Mouse (Mus musculus) embryonic facial prominence, embryonic 14.5 days (tissue): ENCODE measurements around the gene C77080. TPM values are rescaled to one million over a fixed set of nuclear protein-coding genes. Genes with fewer than 3 reads are reported as not detected.

Source experiments
- ATAC-seq: fragments of 200-750 bp; cut with Nextera tagmentation; 2 replicates; pipeline ENCODE4 v1.8.0; 2017; ENCODE audit warnings: low read depth, moderate number of reproducible peaks, moderate TSS enrichment
- DNase-seq: peaks from one replicate; pipeline ENCODE4 v3.0.0-alpha.2; 2015; ENCODE audit warnings: low spot score
- H3K27ac ChIP-seq: fragments of 300-500 bp; sonication (generic); replicated peaks from 2 replicates; pipeline ENCODE4 v1.5.1; 2014; ENCODE audit warnings: low read depth, mild to moderate bottlenecking, low read length, moderate library complexity
- H3K27me3 ChIP-seq: fragments of 300-500 bp; sonication (generic); replicated peaks from 2 replicates; pipeline ENCODE4 v1.6.1; 2014; ENCODE audit warnings: low read length; ENCODE audit not compliant: control insufficient read depth, insufficient read depth
- H3K36me3 ChIP-seq: fragments of 300-500 bp; sonication (generic); 2 replicates; pipeline ENCODE4 v1.6.1; 2014; ENCODE audit warnings: low read length, mixed read lengths; ENCODE audit not compliant: control insufficient read depth, insufficient read depth
- H3K4me1 ChIP-seq: fragments of 300-500 bp; sonication (generic); 2 replicates; pipeline ENCODE4 v1.6.1; 2014; ENCODE audit warnings: antibody characterized with exemption, low read length; ENCODE audit not compliant: control insufficient read depth, insufficient read depth
- H3K4me2 ChIP-seq: fragments of 300-500 bp; sonication (generic); 2 replicates; pipeline ENCODE4 v1.6.1; 2014; ENCODE audit warnings: low read depth, mild to moderate bottlenecking, low read length, moderate library complexity, mixed read lengths
- H3K4me3 ChIP-seq: fragments of 300-500 bp; sonication (generic); 2 replicates; pipeline ENCODE4 v1.5.1; 2014; ENCODE audit warnings: low read depth, mild to moderate bottlenecking, low read length
- H3K9ac ChIP-seq: fragments of 300-500 bp; sonication (generic); 2 replicates; pipeline ENCODE4 v1.6.1; 2014; ENCODE audit warnings: low read depth, mild to moderate bottlenecking, low read length, moderate library complexity, mixed read lengths
- H3K9me3 ChIP-seq: fragments of 300-500 bp; sonication (generic); 2 replicates; pipeline ENCODE4 v1.6.1; 2016; ENCODE audit warnings: low read length; ENCODE audit not compliant: control insufficient read depth
- WGBS: fragments of 180-500 bp; shearing (Covaris S2); extraction: QIAGEN DNeasy Blood & Tissue Kit; methylation state at CpG from one replicate; pipeline ENCODE4 v1.1.7; 2014; 5-methylcytosine and 5-hydroxymethylcytosine counted together
- polyA plus RNA-seq: library from polyadenylated mRNA; unstranded; fragments of >200 nt; fragmentation: Nextera tagmentation; extraction: Ambion mirVana; gene quantifications from 2 replicates; pipeline ENCODE4 v1.2.1, GENCODE M21; 2014

Gene C77080
- polyA plus RNA-seq, 1 experiment from 2014 or later, result 6.2 TPM

GRCm38 (mm10) chr4:129232561-129233360 is 28.4 kb downstream of the C77080 start:
- Histone ChIP-seq H3K9me3 (no peaks in the 10 kb centered on the region), H3K27ac (peak overlapping the region; percentile 77)

GRCm38 (mm10) chr4:129231594-129232450 is 29.4 kb downstream of the C77080 start:
- peak overlapping the region; percentile 77 for H3K27ac ChIP-seq
- peak; percentile 66 for ATAC-seq
- WGBS, result 60% methylated on average over 12 of the region's 12 CpGs

More at GRCm38 (mm10) chr4:129232561-129233360, 28.4 kb downstream of the C77080 start:
- no peak overlapping the region for H3K4me3 ChIP-seq
- H3K27me3 ChIP-seq, result no peaks in the 10 kb centered on the region
- ATAC-seq (no peak), DNase-seq (no peak)
- 0 out of 2 replicates have a peak, but pooled peaks cover 3% of the 10 kb centered on the region for H3K36me3 ChIP-seq
- WGBS, result 68% methylated on average over 9 of the region's 9 CpGs
- H3K9ac ChIP-seq, result no peak overlapping the region
- H3K4me1 ChIP-seq, result peaks cover 16% of the 10 kb centered on the region
- H3K4me2 ChIP-seq, result no peak overlapping the region

GRCm38 (mm10) chr4:129230926-129231325 is 30.3 kb downstream of the C77080 start:
- no peaks in the 10 kb centered on the region for H3K27me3 ChIP-seq
- no peak overlapping the region for H3K4me3 ChIP-seq
- no peak overlapping the region for H3K4me2 ChIP-seq
- H3K27ac ChIP-seq, result no peak overlapping the region
- 70% methylated on average over 8 of the region's 8 CpGs for WGBS
- no peak overlapping the region for H3K9ac ChIP-seq
- no peak for DNase-seq
- no peaks in the 10 kb centered on the region for H3K9me3 ChIP-seq
- ATAC-seq, result no peak
- peaks cover 30% of the 10 kb centered on the region for H3K4me1 ChIP-seq
- H3K36me3 ChIP-seq, result 0 out of 2 replicates have a peak, but pooled peaks cover 3% of the 10 kb centered on the region

More at GRCm38 (mm10) chr4:129231594-129232450, 29.4 kb downstream of the C77080 start:
- H3K9me3 ChIP-seq, result no peaks in the 10 kb centered on the region
- peak; percentile 87 for DNase-seq
- 0 out of 2 replicates have a peak, but pooled peaks cover 3% of the 10 kb centered on the region for H3K36me3 ChIP-seq
- H3K4me1 ChIP-seq, result peaks cover 21% of the 10 kb centered on the region
- H3K4me2 ChIP-seq, result no peak overlapping the region
- H3K27me3 ChIP-seq, result no peaks in the 10 kb centered on the region
- H3K9ac ChIP-seq, result no peak overlapping the region
- H3K4me3 ChIP-seq, result no peak overlapping the region

- peak overlapping the region; percentile 41; the same call in 1 of the 2 replicates for H3K9ac ChIP-seq
- H3K4me3 ChIP-seq, result 0 out of 2 replicates have a peak overlapping the region, but pooled peaks have one; percentile 27
- no peak overlapping the region for H3K27ac ChIP-seq
- 22% methylated on average over 8 of the region's 8 CpGs for WGBS
- no peaks in the 10 kb centered on the region for H3K27me3 ChIP-seq
- peaks cover 19% of the 10 kb centered on the region for H3K36me3 ChIP-seq
- H3K9me3 ChIP-seq, result no peaks in the 10 kb centered on the region
- H3K4me2 ChIP-seq, result peak overlapping the region; percentile 55
- DNase-seq, result peak; percentile 53
- ATAC-seq, result no peak
- H3K4me1 ChIP-seq, result peaks cover 50% of the 10 kb centered on the region
Measured at GRCm38 (mm10) chr4:129227985-129228381, 33.2 kb downstream of the C77080 start.

GRCm38 (mm10) chr4:129227170-129227984 is 33.8 kb downstream of the C77080 start:
- WGBS, result 8% methylated on average over 16 of the region's 22 CpGs
- DNase-seq, result no peak
- Histone ChIP-seq H3K27ac (peak overlapping the region; percentile 65), H3K9me3 (no peaks in the 10 kb centered on the region), H3K27me3 (no peaks in the 10 kb centered on the region), H3K9ac (peak overlapping the region; percentile 41), H3K4me3 (peak overlapping the region; percentile 27), H3K36me3 (peaks cover 25% of the 10 kb centered on the region), H3K4me1 (peaks cover 50% of the 10 kb centered on the region), H3K4me2 (peak overlapping the region; percentile 55)
- ATAC-seq, result no peak

- H3K4me3 ChIP-seq, result peak overlapping the region; percentile 27
- H3K36me3 ChIP-seq, result peaks cover 33% of the 10 kb centered on the region
- peak overlapping the region; percentile 65; the same call in 1 of the 2 replicates for H3K27ac ChIP-seq
- H3K4me1 ChIP-seq, result peaks cover 45% of the 10 kb centered on the region
- 10% methylated on average over 5 of the region's 5 CpGs for WGBS
- no peaks in the 10 kb centered on the region for H3K27me3 ChIP-seq
- ATAC-seq (peak; percentile 59), DNase-seq (peak; percentile 77)
- no peaks in the 10 kb centered on the region for H3K9me3 ChIP-seq
- peak overlapping the region; percentile 55 for H3K4me2 ChIP-seq
- H3K9ac ChIP-seq, result 0 out of 2 replicates have a peak overlapping the region, but pooled peaks have one; percentile 22
Measured at GRCm38 (mm10) chr4:129226441-129226963, 34.7 kb downstream of the C77080 start.

GRCm38 (mm10) chr4:129225315-129225714 is 35.9 kb downstream of the C77080 start:
- no peak overlapping the region for H3K4me3 ChIP-seq
- 94% methylated on average over 12 of the region's 12 CpGs for WGBS
- no peaks in the 10 kb centered on the region for H3K27me3 ChIP-seq
- no peak overlapping the region for H3K4me2 ChIP-seq
- H3K9ac ChIP-seq, result no peak overlapping the region
- ATAC-seq (no peak), DNase-seq (no peak)
- H3K36me3 ChIP-seq, result peaks cover 40% of the 10 kb centered on the region
- no peaks in the 10 kb centered on the region for H3K9me3 ChIP-seq
- H3K4me1 ChIP-seq, result peaks cover 45% of the 10 kb centered on the region
- no peak overlapping the region for H3K27ac ChIP-seq
